Mouse (Mus musculus): ENCODE results near the gene Rars. TPM values are rescaled to one million over a fixed set of nuclear protein-coding genes. Genes with fewer than 3 reads are reported as not detected.
"Not testable (repeated sequence)": the region's sequence is repeated elsewhere in the genome, so short reads cannot be mapped to it uniquely, and the experiment has no call there.

The Rars gene
- polyA plus RNA-seq, 1 experiment from 2014 or later, result 72.1 TPM

GRCm38 (mm10) chr11:35816316-35816715, 18.0 kb downstream of the Rars start:
- Histone ChIP-seq H3K27ac (no peak overlapping the region), H3K9me3 (ENCODE audit: control insufficient read depth, low read length) (no peaks in the 10 kb centered on the region), H3K4me1 (replicated peaks; ENCODE audit: control insufficient read depth, insufficient read depth, low read length) (no peaks in the 10 kb centered on the region), H3K9ac (no peak overlapping the region), H3K4me2 (replicated peaks) (no peak overlapping the region), H3K27me3 (ENCODE audit: control insufficient read depth, insufficient read depth, low read length) (no peaks in the 10 kb centered on the region), H3K4me3 (replicated peaks; ENCODE audit: low read length) (no peak overlapping the region), H3K36me3 (replicated peaks; ENCODE audit: control insufficient read depth, insufficient read depth) (peaks cover 96% of the 10 kb centered on the region)
- DNase-seq (ENCODE audit: low spot score), result no peak
- 96% methylated on average over 12 of the region's 12 CpGs for whole genome bisulfite sequencing
- no peak for ATAC-seq (ENCODE audit: low FRiP score)

GRCm38 (mm10) chr11:35811458-35811857, 22.8 kb downstream of the Rars start:
- H3K4me3 ChIP-seq (replicated peaks; ENCODE audit: low read length), result no peak overlapping the region
- no peaks in the 10 kb centered on the region for H3K9me3 ChIP-seq (ENCODE audit: control insufficient read depth, low read length)
- no peak for DNase-seq (ENCODE audit: low spot score)
- H3K27me3 ChIP-seq (ENCODE audit: control insufficient read depth, insufficient read depth, low read length), result no peaks in the 10 kb centered on the region
- no peak overlapping the region for H3K9ac ChIP-seq
- H3K36me3 ChIP-seq (replicated peaks; ENCODE audit: control insufficient read depth, insufficient read depth), result peaks cover 96% of the 10 kb centered on the region
- H3K4me1 ChIP-seq (replicated peaks; ENCODE audit: control insufficient read depth, insufficient read depth, low read length), result no peaks in the 10 kb centered on the region
- no peak for ATAC-seq (ENCODE audit: low FRiP score)
- no peak overlapping the region for H3K27ac ChIP-seq
- WGBS, result 83% methylated on average over 10 of the region's 10 CpGs
- no peak overlapping the region for H3K4me2 ChIP-seq (replicated peaks)

- no peak overlapping the region for H3K4me2 ChIP-seq (replicated peaks)
- H3K36me3 ChIP-seq (replicated peaks; ENCODE audit: control insufficient read depth, insufficient read depth), result no peaks in the 10 kb centered on the region
- no peak overlapping the region for H3K4me3 ChIP-seq (replicated peaks; ENCODE audit: low read length)
- H3K9me3 ChIP-seq (ENCODE audit: control insufficient read depth, low read length), result no peaks in the 10 kb centered on the region
- ATAC-seq (ENCODE audit: low FRiP score) (no peak), DNase-seq (ENCODE audit: low spot score) (no peak)
- no peak overlapping the region for H3K9ac ChIP-seq
- 84% methylated on average over 5 of the region's 5 CpGs for WGBS
- peaks cover 12% of the 10 kb centered on the region for H3K4me1 ChIP-seq (replicated peaks; ENCODE audit: control insufficient read depth, insufficient read depth, low read length)
- peaks cover 22% of the 10 kb centered on the region; the same call in 1 of the 2 replicates for H3K27me3 ChIP-seq (ENCODE audit: control insufficient read depth, insufficient read depth, low read length)
- no peak overlapping the region for H3K27ac ChIP-seq
These were observed 33.0 kb downstream of the Rars start for GRCm38 (mm10) chr11:35801332-35801731.

- Histone ChIP-seq H3K4me2 (replicated peaks) (peak within 1 kb of the TSS; percentile 77), H3K4me3 (replicated peaks; ENCODE audit: low read length) (peak within 1 kb of the TSS; percentile 78), H3K36me3 (replicated peaks; ENCODE audit: control insufficient read depth, insufficient read depth) (no peaks in the 10 kb centered on the region), H3K27me3 (ENCODE audit: control insufficient read depth, insufficient read depth, low read length) (peaks cover 26% of the 10 kb centered on the region; the same call in 1 of the 2 replicates), H3K27ac (peak within 1 kb of the TSS; percentile 91), H3K9me3 (ENCODE audit: control insufficient read depth, low read length) (no peaks in the 10 kb centered on the region), H3K9ac (peak within 1 kb of the TSS; percentile 81), H3K4me1 (replicated peaks; ENCODE audit: control insufficient read depth, insufficient read depth, low read length) (peaks cover 12% of the 10 kb centered on the region)
- no peak for ATAC-seq (ENCODE audit: low FRiP score)
- DNase-seq (ENCODE audit: low spot score), result peak; percentile 60
- 9% methylated on average over 11 of the region's 11 CpGs for WGBS
These were observed 35.4 kb downstream of the Rars start, which contains the start of gene Fbll1 for GRCm38 (mm10) chr11:35798874-35799273. Gene Fbll1 (minus strand): TSS chr11:35798884.

- H3K4me3 ChIP-seq (replicated peaks; ENCODE audit: low read length), result peak overlapping the region; percentile 78
- peaks cover 12% of the 10 kb centered on the region for H3K4me1 ChIP-seq (replicated peaks; ENCODE audit: control insufficient read depth, insufficient read depth, low read length)
- no peaks in the 10 kb centered on the region for H3K9me3 ChIP-seq (ENCODE audit: control insufficient read depth, low read length)
- DNase-seq (ENCODE audit: low spot score) (peak; percentile 79), ATAC-seq (ENCODE audit: low FRiP score) (peak; percentile 95)
- H3K4me2 ChIP-seq (replicated peaks), result peak overlapping the region; percentile 77
- no peaks in the 10 kb centered on the region for H3K36me3 ChIP-seq (replicated peaks; ENCODE audit: control insufficient read depth, insufficient read depth)
- peak overlapping the region; percentile 81 for H3K9ac ChIP-seq
- peak overlapping the region; percentile 91 for H3K27ac ChIP-seq
- under 1% methylated on average over 23 of the region's 23 CpGs for WGBS
- peaks cover 26% of the 10 kb centered on the region; the same call in 1 of the 2 replicates for H3K27me3 ChIP-seq (ENCODE audit: control insufficient read depth, insufficient read depth, low read length)
These were observed 35.8 kb downstream of the Rars start for GRCm38 (mm10) chr11:35798495-35798820.

- Histone ChIP-seq H3K4me1 (replicated peaks; ENCODE audit: control insufficient read depth, insufficient read depth, low read length) (peaks cover 12% of the 10 kb centered on the region), H3K27ac (peak overlapping the region; percentile 91), H3K9ac (peak overlapping the region; percentile 81), H3K27me3 (ENCODE audit: control insufficient read depth, insufficient read depth, low read length) (peaks cover 26% of the 10 kb centered on the region; the same call in 1 of the 2 replicates), H3K36me3 (replicated peaks; ENCODE audit: control insufficient read depth, insufficient read depth) (no peaks in the 10 kb centered on the region), H3K9me3 (ENCODE audit: control insufficient read depth, low read length) (no peaks in the 10 kb centered on the region), H3K4me2 (replicated peaks) (peak overlapping the region; percentile 77), H3K4me3 (replicated peaks; ENCODE audit: low read length) (peak overlapping the region; percentile 78)
- ATAC-seq (ENCODE audit: low FRiP score) (peak; percentile 67), DNase-seq (ENCODE audit: low spot score) (peak; percentile 47)
- WGBS, result 3% methylated on average over 77 of the region's 86 CpGs
These were observed 36.4 kb downstream of the Rars start for GRCm38 (mm10) chr11:35797751-35798494.

- WGBS, result 83% methylated on average over 5 of the region's 5 CpGs
These were observed 41.5 kb downstream of the Rars start for GRCm38 (mm10) chr11:35792800-35793199.

GRCm38 (mm10) chr11:35788443-35788842, 45.9 kb downstream of the Rars start:
- 52% methylated on average over 2 of the region's 2 CpGs for WGBS
- DNase-seq (ENCODE audit: low spot score), result no peak
- no peak for ATAC-seq (ENCODE audit: low FRiP score)

More at GRCm38 (mm10) chr11:35792800-35793199, 41.5 kb downstream of the Rars start:
- H3K4me2 ChIP-seq (replicated peaks); ATAC-seq (ENCODE audit: low FRiP score); DNase-seq (ENCODE audit: low spot score); H3K9ac ChIP-seq; H3K4me3 ChIP-seq (replicated peaks; ENCODE audit: low read length); H3K27ac ChIP-seq; H3K9me3 ChIP-seq (ENCODE audit: control insufficient read depth, low read length): not testable (repeated sequence)
- Histone ChIP-seq H3K4me1 (replicated peaks; ENCODE audit: control insufficient read depth, insufficient read depth, low read length) (peaks cover 12% of the 10 kb centered on the region), H3K27me3 (ENCODE audit: control insufficient read depth, insufficient read depth, low read length) (0 out of 2 replicates have a peak, but pooled peaks cover 15% of the 10 kb centered on the region), H3K36me3 (replicated peaks; ENCODE audit: control insufficient read depth, insufficient read depth) (peaks cover 25% of the 10 kb centered on the region)

GRCm38 (mm10) chr11:35784537-35784936, 49.8 kb downstream of the Rars start:
- H3K4me2 ChIP-seq (replicated peaks), result no peak overlapping the region
- no peak overlapping the region for H3K9ac ChIP-seq
- H3K4me3 ChIP-seq (replicated peaks; ENCODE audit: low read length), result no peak overlapping the region
- H3K27me3 ChIP-seq (ENCODE audit: control insufficient read depth, insufficient read depth, low read length), result no peaks in the 10 kb centered on the region
- no peak for DNase-seq (ENCODE audit: low spot score)
- no peak for ATAC-seq (ENCODE audit: low FRiP score)
- no peaks in the 10 kb centered on the region for H3K9me3 ChIP-seq (ENCODE audit: control insufficient read depth, low read length)
- no peak overlapping the region for H3K27ac ChIP-seq
- no peaks in the 10 kb centered on the region for H3K4me1 ChIP-seq (replicated peaks; ENCODE audit: control insufficient read depth, insufficient read depth, low read length)
- 98% methylated on average over 4 of the region's 4 CpGs for WGBS
- H3K36me3 ChIP-seq (replicated peaks; ENCODE audit: control insufficient read depth, insufficient read depth), result peaks cover 75% of the 10 kb centered on the region

More at GRCm38 (mm10) chr11:35788443-35788842, 45.9 kb downstream of the Rars start:
- Histone ChIP-seq H3K4me2 (replicated peaks) (no peak overlapping the region), H3K4me3 (replicated peaks; ENCODE audit: low read length) (no peak overlapping the region), H3K4me1 (replicated peaks; ENCODE audit: control insufficient read depth, insufficient read depth, low read length) (no peaks in the 10 kb centered on the region), H3K27ac (no peak overlapping the region), H3K9ac (no peak overlapping the region), H3K36me3 (replicated peaks; ENCODE audit: control insufficient read depth, insufficient read depth) (peaks cover 61% of the 10 kb centered on the region), H3K27me3 (ENCODE audit: control insufficient read depth, insufficient read depth, low read length) (no peaks in the 10 kb centered on the region), H3K9me3 (ENCODE audit: control insufficient read depth, low read length) (no peaks in the 10 kb centered on the region)
